Mouse (Mus musculus) neural tube, embryonic 12.5 days (tissue): Measurements from ENCODE around the gene Tnrc6c. TPM values are rescaled to one million over a fixed set of nuclear protein-coding genes. Genes with fewer than 3 reads are reported as not detected.

ENCODE experiments used
- ATAC-seq: fragments of 200-750 bp; cut with Nextera tagmentation; 2 replicates; pipeline ENCODE4 v1.8.0; 2017; ENCODE audit warnings: low read depth, mild to moderate bottlenecking, moderate TSS enrichment, moderate library complexity; ENCODE audit not compliant: low FRiP score
- H3K27ac ChIP-seq: fragments of 300-500 bp; sonication (generic); 2 replicates; pipeline ENCODE4 v1.5.1; 2016
- H3K27me3 ChIP-seq: fragments of 300-500 bp; sonication (generic); replicated peaks from 2 replicates; pipeline ENCODE4 v1.6.1; 2016; ENCODE audit warnings: mild to moderate bottlenecking
- H3K36me3 ChIP-seq: fragments of 300-500 bp; sonication (generic); 2 replicates; pipeline ENCODE4 v1.6.1; 2016; ENCODE audit warnings: mild to moderate bottlenecking
- H3K4me1 ChIP-seq: fragments of 300-500 bp; sonication (generic); 2 replicates; pipeline ENCODE4 v1.6.1; 2016
- H3K4me2 ChIP-seq: fragments of 300-500 bp; sonication (generic); replicated peaks from 2 replicates; pipeline ENCODE4 v1.6.1; 2016; ENCODE audit warnings: mild to moderate bottlenecking
- H3K4me3 ChIP-seq: fragments of 300-500 bp; sonication (generic); 2 replicates; pipeline ENCODE4 v1.5.1; 2016
- H3K9ac ChIP-seq: fragments of 300-500 bp; sonication (generic); 2 replicates; pipeline ENCODE4 v1.6.1; 2016; ENCODE audit warnings: mild to moderate bottlenecking
- H3K9me3 ChIP-seq: fragments of 300-500 bp; sonication (generic); 2 replicates; pipeline ENCODE4 v1.6.1; 2016; ENCODE audit warnings: mild to moderate bottlenecking
- WGBS: fragments of 180-500 bp; shearing (Covaris S2); methylation state at CpG from one replicate; pipeline ENCODE4 v1.1.7; 2016; 5-methylcytosine and 5-hydroxymethylcytosine counted together
- polyA plus RNA-seq: library from polyadenylated mRNA; unstranded; fragments of >200 nt; fragmentation: Nextera tagmentation; extraction: Ambion mirVana; gene quantifications from 2 replicates; pipeline ENCODE4 v1.2.1, GENCODE M21; 2016

Gene Tnrc6c
- polyA plus RNA-seq, 1 experiment from 2014 or later = 25.0 TPM

- ATAC-seq = peak; percentile 68; the same call in 1 of the 2 replicates
- Histone ChIP-seq H3K36me3 (peaks cover 14% of the 10 kb centered on the region; the same call in 1 of the 2 replicates), H3K27ac (no peak within 1 kb of the TSS), H3K4me1 (peaks cover 18% of the 10 kb centered on the region), H3K4me2 (peak within 1 kb of the TSS; percentile 98), H3K9me3 (no peaks in the 10 kb centered on the region), H3K4me3 (peak within 1 kb of the TSS; percentile 66), H3K27me3 (peaks cover 9% of the 10 kb centered on the region; the same call in 1 of the 2 replicates), H3K9ac (peak within 1 kb of the TSS; percentile 54)
- under 1% methylated on average over 75 of the region's 75 CpGs for WGBS
Measured at GRCm38 (mm10) chr11:117809407-117810311, 155.6 kb downstream of the Tnrc6c start, which contains the start of the genes Gm20708 and Syngr2. TSS of gene Gm20708 (plus strand) at chr11:117809668. TSS of gene Syngr2 (plus strand) at chr11:117809668.

- H3K9ac ChIP-seq = peak overlapping the region; percentile 54
- peak overlapping the region; percentile 66 for H3K4me3 ChIP-seq
- peaks cover 9% of the 10 kb centered on the region; the same call in 1 of the 2 replicates for H3K27me3 ChIP-seq
- H3K4me1 ChIP-seq = peaks cover 18% of the 10 kb centered on the region
- H3K4me2 ChIP-seq = peak overlapping the region; percentile 98
- peak; percentile 84 for ATAC-seq
- WGBS = under 1% methylated on average over 21 of the region's 21 CpGs
- H3K9me3 ChIP-seq = no peaks in the 10 kb centered on the region
- no peak overlapping the region for H3K27ac ChIP-seq
- peaks cover 22% of the 10 kb centered on the region for H3K36me3 ChIP-seq
Measured at GRCm38 (mm10) chr11:117810401-117811046, 156.4 kb downstream of the Tnrc6c start.

Other genes with a start within 250 kb of the Tnrc6c start
- gene Gm11733, start 169.9 kb upstream of the Tnrc6c start, polyA plus RNA-seq = 0.08 TPM in 1 of 2 replicates, not detected in the other
- gene Tmc8, start 127.8 kb downstream of the Tnrc6c start, polyA plus RNA-seq = 1.0 and 1.4 TPM in 2 replicates
- gene Tmc6, start 127.9 kb downstream of the Tnrc6c start, polyA plus RNA-seq = 11.2 and 11.5 TPM in 2 replicates
- gene 6030468B19Rik, start 143.4 kb downstream of the Tnrc6c start, polyA plus RNA-seq = 0.42 TPM in 1 of 2 replicates, not detected in the other
- 0.70 TPM in 1 of 2 replicates, not detected in the other for gene Gm20708, start 155.4 kb downstream of the Tnrc6c start, polyA plus RNA-seq
- 19.0 and 19.4 TPM in 2 replicates for gene Syngr2, start 155.4 kb downstream of the Tnrc6c start, polyA plus RNA-seq
- 3.4 and 4.0 TPM in 2 replicates for gene Afmid, start 171.6 kb downstream of the Tnrc6c start, polyA plus RNA-seq
- 53.8 and 54.4 TPM in 2 replicates for gene Tk1, start 171.8 kb downstream of the Tnrc6c start, polyA plus RNA-seq
- gene Birc5, start 195.0 kb downstream of the Tnrc6c start, polyA plus RNA-seq = 168 and 183 TPM in 2 replicates
- not detected in 2 replicates for gene Tmem235, start 206.5 kb downstream of the Tnrc6c start, polyA plus RNA-seq
- 3.1 and 3.2 TPM in 2 replicates for gene Tha1, start 219.2 kb downstream of the Tnrc6c start, polyA plus RNA-seq